Mouse (Mus musculus) olfactory bulb, adult 2 months (tissue): Measurements from ENCODE around the gene Arhgap29. TPM values are rescaled to one million over a fixed set of nuclear protein-coding genes. Genes with fewer than 3 reads are reported as not detected.

Experiments used
- H3K27ac ChIP-seq: fragments of 200-500 bp; 2 replicates; pipeline ENCODE4 v1.5.1; 2012; ENCODE audit warnings: low read depth, low read length; ENCODE audit not compliant: insufficient read depth
- H3K4me1 ChIP-seq: fragments of 200-500 bp; 2 replicates; pipeline ENCODE4 v1.6.1; 2012; ENCODE audit warnings: low read length; ENCODE audit not compliant: control insufficient read depth, insufficient read depth
- H3K4me3 ChIP-seq: fragments of 200-500 bp; 2 replicates; pipeline ENCODE4 v1.5.1; 2012; ENCODE audit warnings: mild to moderate bottlenecking, low read depth, low read length, moderate library complexity; ENCODE audit not compliant: insufficient read depth
- CTCF ChIP-seq: fragments of 200-500 bp; IDR thresholded peaks from 2 replicates; pipeline ENCODE4 v1.5.1; 2012; ENCODE audit warnings: low read depth, mild to moderate bottlenecking, low read length, moderate library complexity; ENCODE audit not compliant: insufficient read depth
- POLR2A ChIP-seq: fragments of 200-500 bp; IDR thresholded peaks from 2 replicates; pipeline ENCODE4 v1.6.1; 2012; ENCODE audit warnings: mild to moderate bottlenecking, low read depth, low read length, moderate library complexity; ENCODE audit not compliant: insufficient read depth
- whole genome bisulfite sequencing: fragments of 180-500 bp; shearing (Covaris S2); methylation state at CpG from one replicate; pipeline ENCODE4 v1.1.7; 2018; 5-methylcytosine and 5-hydroxymethylcytosine counted together
- polyA plus RNA-seq: library from polyadenylated mRNA; stranded (reverse); fragments of >200 nt; gene quantifications from 2 replicates; pipeline ENCODE4 v1.2.4, GENCODE M21; 2012; ENCODE audit warnings: low replicate concordance; ENCODE audit not compliant: missing spikeins, insufficient read depth, insufficient read length

Gene Arhgap29
- not detected in 2 replicates for polyA plus RNA-seq

- no peak within 1 kb of the TSS for H3K27ac ChIP-seq
- WGBS, result 97% methylated on average over 8 of the region's 8 CpGs
Observed at GRCm38 (mm10) chr3:121952041-121952591, at the start of gene Arhgap29. Gene Arhgap29, plus strand, starts transcription at chr3:121952541.

GRCm38 (mm10) chr3:121902729-121903128 lies 49.6 kb upstream of the Arhgap29 start:
- WGBS, result 88% methylated on average over 5 of the region's 5 CpGs
- H3K27ac ChIP-seq, result no peak overlapping the region
- no peak for TF ChIP-seq POLR2A
- no peak for TF ChIP-seq CTCF

More at GRCm38 (mm10) chr3:121952041-121952591, at the start of gene Arhgap29:
- Histone ChIP-seq H3K4me3 (peak within 1 kb of the TSS; percentile 64), H3K4me1 (peaks cover 6% of the 10 kb centered on the region; the same call in 1 of the 2 replicates)
- no peak for TF ChIP-seq POLR2A
- no peak for TF ChIP-seq CTCF

GRCm38 (mm10) chr3:121903286-121903685 lies 49.1 kb upstream of the Arhgap29 start:
- no peak for TF ChIP-seq CTCF
- TF ChIP-seq POLR2A, result no peak
- no peak overlapping the region for H3K4me3 ChIP-seq
- WGBS, result 91% methylated on average over 4 of the region's 4 CpGs

More at GRCm38 (mm10) chr3:121902729-121903128, 49.6 kb upstream of the Arhgap29 start:
- H3K4me1 ChIP-seq, result no peaks in the 10 kb centered on the region
- no peak overlapping the region for H3K4me3 ChIP-seq

GRCm38 (mm10) chr3:121903695-121904094 lies 48.6 kb upstream of the Arhgap29 start:
- Histone ChIP-seq H3K4me1 (no peaks in the 10 kb centered on the region), H3K4me3 (no peak overlapping the region), H3K27ac (no peak overlapping the region)
- 76% methylated on average over 8 of the region's 8 CpGs for WGBS
- TF ChIP-seq CTCF, result no peak
- TF ChIP-seq POLR2A, result no peak

More at GRCm38 (mm10) chr3:121903286-121903685, 49.1 kb upstream of the Arhgap29 start:
- H3K27ac ChIP-seq, result no peak overlapping the region
- no peaks in the 10 kb centered on the region for H3K4me1 ChIP-seq

GRCm38 (mm10) chr3:121904476-121904875 lies 47.9 kb upstream of the Arhgap29 start:
- H3K4me1 ChIP-seq, result no peaks in the 10 kb centered on the region
- TF ChIP-seq CTCF, result no peak
- TF ChIP-seq POLR2A, result no peak
- no peak overlapping the region for H3K27ac ChIP-seq
- WGBS, result 87% methylated on average over 2 of the region's 2 CpGs
- H3K4me3 ChIP-seq, result no peak overlapping the region

- 66% methylated on average over 8 of the region's 8 CpGs for whole genome bisulfite sequencing
Observed at GRCm38 (mm10) chr3:121906623-121907022, 45.7 kb upstream of the Arhgap29 start.

GRCm38 (mm10) chr3:121909155-121909554 lies 43.2 kb upstream of the Arhgap29 start:
- TF ChIP-seq CTCF (no peak), POLR2A (no peak)
- Histone ChIP-seq H3K27ac (no peak overlapping the region), H3K4me1 (no peaks in the 10 kb centered on the region), H3K4me3 (no peak overlapping the region)
- 58% methylated on average over 3 of the region's 3 CpGs for WGBS

More at GRCm38 (mm10) chr3:121906623-121907022, 45.7 kb upstream of the Arhgap29 start:
- Histone ChIP-seq H3K27ac (no peak overlapping the region), H3K4me1 (no peaks in the 10 kb centered on the region), H3K4me3 (no peak overlapping the region)
- no peak for TF ChIP-seq POLR2A
- no peak for TF ChIP-seq CTCF

GRCm38 (mm10) chr3:121913476-121913875 lies 38.9 kb upstream of the Arhgap29 start:
- Histone ChIP-seq H3K27ac (no peak overlapping the region), H3K4me1 (no peaks in the 10 kb centered on the region), H3K4me3 (no peak overlapping the region)
- WGBS, result 91% methylated on average over 5 of the region's 5 CpGs
- TF ChIP-seq POLR2A (no peak), CTCF (no peak)

GRCm38 (mm10) chr3:121914459-121915185 lies 37.7 kb upstream of the Arhgap29 start:
- 66% methylated on average over 13 of the region's 13 CpGs for WGBS
- Histone ChIP-seq H3K27ac (no peak overlapping the region), H3K4me1 (no peaks in the 10 kb centered on the region), H3K4me3 (no peak overlapping the region)
- no peak for TF ChIP-seq CTCF
- no peak for TF ChIP-seq POLR2A
